Mouse (Mus musculus) limb, embryonic 10.5 days (tissue): ENCODE data around the gene Pds5b. TPM values are rescaled to one million over a fixed set of nuclear protein-coding genes. Genes with fewer than 3 reads are reported as not detected.
"Not testable (repeated sequence)": the region's sequence is repeated elsewhere in the genome, so short reads cannot be mapped to it uniquely, and the experiment has no call there.

Source experiments
- DNase-seq: peaks from one replicate; pipeline ENCODE4 v3.0.0-alpha.2; 2017; ENCODE audit warnings: low spot score
- H3K27ac ChIP-seq: fragments of 300-500 bp; sonication (generic); 2 replicates; pipeline ENCODE4 v1.5.1; 2016; ENCODE audit warnings: mild to moderate bottlenecking
- H3K27me3 ChIP-seq: fragments of 300-500 bp; sonication (generic); 2 replicates; pipeline ENCODE4 v1.6.1; 2016; ENCODE audit warnings: low read depth, mild to moderate bottlenecking; ENCODE audit not compliant: poor library complexity, severe bottlenecking
- H3K36me3 ChIP-seq: fragments of 300-500 bp; sonication (generic); 2 replicates; pipeline ENCODE4 v1.6.1; 2016; ENCODE audit warnings: mild to moderate bottlenecking, moderate library complexity
- H3K4me1 ChIP-seq: fragments of 300-500 bp; sonication (generic); 2 replicates; pipeline ENCODE4 v1.6.1; 2016
- H3K4me3 ChIP-seq: fragments of 300-500 bp; sonication (generic); 2 replicates; pipeline ENCODE4 v1.5.1; 2016; ENCODE audit warnings: mild to moderate bottlenecking, moderate library complexity
- H3K9me3 ChIP-seq: fragments of 300-500 bp; sonication (generic); replicated peaks from 2 replicates; pipeline ENCODE4 v1.6.1; 2016; ENCODE audit warnings: mild to moderate bottlenecking
- WGBS: fragments of 180-500 bp; shearing (Covaris S2); methylation state at CpG from one replicate; pipeline ENCODE4 v1.1.7; 2016; 5-methylcytosine and 5-hydroxymethylcytosine counted together
- polyA plus RNA-seq: library from polyadenylated mRNA; unstranded; fragments of >200 nt; fragmentation: Nextera tagmentation; extraction: Ambion mirVana; gene quantifications from 2 replicates; pipeline ENCODE4 v1.2.1, GENCODE M21; 2016

Gene Pds5b
- polyA plus RNA-seq, 1 experiment from 2014 or later, result 43.0 TPM

DNA sequence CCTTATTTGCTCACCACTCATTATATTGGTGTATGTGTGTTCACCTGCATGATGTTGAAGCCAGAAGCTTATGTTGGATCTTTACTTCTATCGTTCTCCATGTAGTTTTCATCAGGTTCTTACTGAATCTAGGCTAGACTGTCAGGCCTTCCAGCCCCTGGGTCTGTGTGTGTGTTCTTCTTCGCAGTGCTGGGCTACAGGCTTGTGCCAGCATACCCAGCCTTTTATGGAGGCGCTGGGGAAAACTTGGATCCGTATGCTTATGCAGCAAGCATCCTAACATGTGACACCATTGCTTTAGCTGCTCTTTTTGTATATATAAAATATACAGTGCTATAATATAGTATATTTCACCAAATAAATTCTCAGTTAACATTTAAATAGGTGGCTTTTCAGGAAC is 38.0 kb downstream of the Pds5b start:
- H3K4me1 ChIP-seq, result no peaks in the 10 kb centered on the region
- WGBS, result 95% methylated on average over 4 of the region's 4 CpGs
- H3K4me3 ChIP-seq, result no peak overlapping the region
- no peak overlapping the region for H3K27ac ChIP-seq
- no peak for DNase-seq
- no peaks in the 10 kb centered on the region for H3K27me3 ChIP-seq
- H3K36me3 ChIP-seq, result 0 out of 2 replicates have a peak, but pooled peaks cover 9% of the 10 kb centered on the region
- no peaks in the 10 kb centered on the region for H3K9me3 ChIP-seq

DNA sequence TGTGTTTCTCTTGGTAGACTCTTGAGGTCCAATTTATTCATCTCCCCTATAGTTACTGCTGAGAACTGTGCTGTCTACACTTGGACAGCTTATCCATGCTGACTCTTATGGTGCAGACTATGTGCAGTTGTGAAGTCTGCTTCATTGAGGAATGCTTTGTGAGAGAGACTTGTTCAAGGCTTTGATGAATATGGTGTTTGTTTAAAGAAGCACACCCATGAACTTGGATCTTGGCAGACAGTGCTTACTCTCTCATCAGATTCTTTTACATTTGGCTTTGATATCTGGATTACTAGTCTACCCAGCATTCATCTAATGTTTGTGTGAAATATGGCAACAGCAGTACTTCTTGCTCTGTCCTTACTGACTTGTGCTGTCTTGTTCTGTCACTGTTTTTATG is 39.9 kb downstream of the Pds5b start:
- H3K27ac ChIP-seq, result no peak overlapping the region

DNA sequence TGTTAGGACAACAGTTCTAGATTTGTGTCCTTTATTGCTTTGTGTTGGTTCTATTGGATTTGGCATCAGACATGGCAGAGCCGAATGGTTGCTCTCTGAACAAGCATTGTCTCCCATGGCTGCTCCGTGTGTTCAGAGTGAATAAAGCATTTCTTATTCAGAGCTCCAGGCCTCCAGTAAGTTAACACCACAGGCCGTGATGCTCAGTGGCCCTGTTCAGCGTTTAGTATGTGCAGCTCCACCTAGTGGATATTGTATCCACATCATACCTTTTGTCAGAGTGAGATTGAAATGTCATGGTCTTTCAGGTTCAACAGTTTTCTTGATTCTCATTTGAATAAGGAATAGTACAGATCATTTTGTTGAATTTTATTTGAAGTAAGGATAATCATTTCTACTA is 44.2 kb downstream of the Pds5b start:
- H3K4me3 ChIP-seq, result no peak overlapping the region
- 33% methylated on average over 4 of the region's 4 CpGs for WGBS
- peak; percentile 38 for DNase-seq
- H3K4me1 ChIP-seq, result no peaks in the 10 kb centered on the region
- H3K36me3 ChIP-seq, result peaks cover 24% of the 10 kb centered on the region
- no peak overlapping the region for H3K27ac ChIP-seq
- no peaks in the 10 kb centered on the region for H3K9me3 ChIP-seq
- no peaks in the 10 kb centered on the region for H3K27me3 ChIP-seq

More for the DNA sequence above, 39.9 kb downstream of the Pds5b start:
- no peaks in the 10 kb centered on the region for H3K27me3 ChIP-seq
- DNase-seq, result no peak
- H3K36me3 ChIP-seq, result 0 out of 2 replicates have a peak, but pooled peaks cover 9% of the 10 kb centered on the region
- no peaks in the 10 kb centered on the region for H3K9me3 ChIP-seq
- no peaks in the 10 kb centered on the region for H3K4me1 ChIP-seq
- H3K4me3 ChIP-seq, result no peak overlapping the region

DNA sequence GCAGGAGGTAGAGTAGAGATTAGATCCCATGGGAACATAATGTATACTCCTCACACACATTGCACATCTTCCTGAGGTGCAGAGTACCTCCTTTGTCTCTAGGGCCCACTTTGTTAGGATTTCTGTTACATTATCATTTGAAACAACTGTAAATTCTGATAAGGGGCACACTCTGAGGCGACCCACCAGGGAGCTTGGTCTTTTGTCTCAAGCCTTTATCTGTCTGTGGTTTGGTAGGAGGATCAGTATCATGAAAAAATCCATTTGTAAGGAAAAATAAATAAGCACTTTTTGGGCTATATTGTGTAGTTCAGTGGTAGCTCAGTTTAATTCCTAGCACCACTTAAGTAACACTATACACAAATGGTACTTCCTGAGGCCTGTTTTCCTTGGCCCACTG is 51.1 kb downstream of the Pds5b start:
- no peaks in the 10 kb centered on the region for H3K4me1 ChIP-seq
- 78% methylated on average over 1 of the region's 1 CpGs for WGBS
- no peaks in the 10 kb centered on the region for H3K27me3 ChIP-seq
- peaks cover 72% of the 10 kb centered on the region for H3K36me3 ChIP-seq
- DNase-seq, result no peak
- no peak overlapping the region for H3K4me3 ChIP-seq
- H3K27ac ChIP-seq, result no peak overlapping the region
- no peaks in the 10 kb centered on the region for H3K9me3 ChIP-seq

DNA sequence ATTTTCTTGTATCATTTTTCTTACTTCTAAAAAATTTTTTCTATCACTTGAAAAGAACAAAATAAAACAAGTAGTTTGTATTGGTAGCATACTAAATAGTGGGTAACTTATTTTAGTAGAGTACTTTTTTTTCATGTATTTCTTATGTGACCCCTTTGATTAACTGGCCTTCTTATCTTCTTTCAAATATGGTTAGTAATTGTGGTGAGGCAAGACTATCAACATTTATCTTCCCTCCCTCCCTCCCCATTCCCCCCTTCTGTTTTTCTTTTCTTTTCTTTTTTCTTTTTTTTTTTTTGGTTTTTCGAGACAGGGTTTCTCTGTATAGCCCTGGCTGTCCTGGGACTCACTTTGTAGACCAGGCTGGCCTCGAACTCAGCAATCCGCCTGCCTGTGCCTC is 63.5 kb downstream of the Pds5b start:
- peaks cover 63% of the 10 kb centered on the region for H3K36me3 ChIP-seq
- WGBS, result 98% methylated on average over 3 of the region's 3 CpGs
- H3K9me3 ChIP-seq, H3K4me1 ChIP-seq, DNase-seq, H3K27ac ChIP-seq, H3K4me3 ChIP-seq, H3K27me3 ChIP-seq: not testable (repeated sequence)

DNA sequence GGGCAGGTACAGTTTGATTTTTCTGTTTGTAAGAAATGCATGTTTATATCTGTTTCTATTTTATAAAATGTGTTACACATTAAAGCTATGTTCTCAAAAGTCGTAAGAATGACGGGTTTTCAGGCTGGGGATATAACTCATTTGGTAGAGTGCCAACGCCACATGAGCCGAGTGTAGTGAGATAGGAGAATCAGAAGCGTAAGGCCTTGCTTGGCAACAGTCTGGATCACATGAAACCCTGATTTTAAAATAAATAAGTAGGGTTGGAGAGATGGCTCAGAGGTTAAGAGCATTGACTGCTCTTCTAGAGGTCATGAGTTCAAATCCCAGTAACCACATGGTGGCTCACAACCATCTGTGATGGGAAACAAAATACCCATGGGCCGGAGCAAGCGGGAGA is 65.8 kb downstream of the Pds5b start:
- 97% methylated on average over 7 of the region's 7 CpGs for WGBS

DNA sequence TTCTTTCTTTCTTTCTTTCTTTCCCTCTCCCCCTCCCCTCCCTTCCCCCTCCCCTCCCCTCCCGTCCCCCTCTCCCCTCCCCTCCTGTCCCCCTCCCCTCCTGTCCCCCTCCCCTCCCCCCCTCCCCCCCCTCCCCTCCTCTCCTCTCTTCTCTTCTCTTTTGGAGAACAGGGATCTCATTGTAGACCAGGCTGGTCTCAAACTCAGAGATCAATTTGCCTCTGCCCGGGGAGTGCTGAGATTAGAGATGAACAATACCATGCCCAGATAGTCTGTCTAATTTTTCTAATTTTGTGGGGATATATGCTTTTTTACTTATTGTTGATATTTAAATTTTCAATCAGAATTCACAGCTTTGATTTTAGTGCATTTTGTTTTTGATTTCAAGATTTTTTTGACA is 67.1 kb downstream of the Pds5b start:
- peaks cover 56% of the 10 kb centered on the region for H3K36me3 ChIP-seq

More for the DNA sequence above, 65.8 kb downstream of the Pds5b start:
- no peaks in the 10 kb centered on the region for H3K9me3 ChIP-seq
- H3K4me3 ChIP-seq, result no peak overlapping the region
- H3K27me3 ChIP-seq, result no peaks in the 10 kb centered on the region
- DNase-seq, result no peak
- peaks cover 59% of the 10 kb centered on the region for H3K36me3 ChIP-seq
- H3K4me1 ChIP-seq, result no peaks in the 10 kb centered on the region
- no peak overlapping the region for H3K27ac ChIP-seq

DNA sequence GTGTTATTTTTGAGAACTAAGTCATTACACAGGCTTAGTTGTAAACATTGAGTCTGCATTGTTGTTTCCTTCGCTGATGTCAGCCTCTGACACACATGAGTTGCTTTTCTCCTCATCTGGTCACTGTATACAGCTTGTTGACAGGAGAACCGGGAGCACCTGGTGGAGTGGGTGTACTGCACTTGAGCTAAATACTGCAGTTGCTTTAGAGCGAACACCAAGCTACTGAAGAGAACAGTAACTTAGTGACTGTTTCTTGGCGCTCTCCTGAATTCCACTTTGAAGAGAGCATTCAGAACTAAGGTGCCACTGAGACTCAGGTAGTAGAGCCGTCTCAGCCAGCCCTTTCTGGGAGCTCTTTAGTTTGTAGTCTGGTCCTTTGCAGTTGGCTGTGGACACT is 83.1 kb downstream of the Pds5b start:
- Histone ChIP-seq H3K27me3 (no peaks in the 10 kb centered on the region), H3K9me3 (no peaks in the 10 kb centered on the region), H3K27ac (no peak overlapping the region), H3K36me3 (peaks cover 85% of the 10 kb centered on the region), H3K4me1 (no peaks in the 10 kb centered on the region), H3K4me3 (no peak overlapping the region)
- DNase-seq, result no peak
- 92% methylated on average over 5 of the region's 5 CpGs for WGBS

More for the DNA sequence above, 67.1 kb downstream of the Pds5b start:
- Histone ChIP-seq H3K9me3 (no peaks in the 10 kb centered on the region), H3K27me3 (no peaks in the 10 kb centered on the region), H3K4me3 (no peak overlapping the region), H3K4me1 (no peaks in the 10 kb centered on the region), H3K27ac (no peak overlapping the region)
- 91% methylated on average over 1 of the region's 2 CpGs for WGBS
- DNase-seq, result no peak

DNA sequence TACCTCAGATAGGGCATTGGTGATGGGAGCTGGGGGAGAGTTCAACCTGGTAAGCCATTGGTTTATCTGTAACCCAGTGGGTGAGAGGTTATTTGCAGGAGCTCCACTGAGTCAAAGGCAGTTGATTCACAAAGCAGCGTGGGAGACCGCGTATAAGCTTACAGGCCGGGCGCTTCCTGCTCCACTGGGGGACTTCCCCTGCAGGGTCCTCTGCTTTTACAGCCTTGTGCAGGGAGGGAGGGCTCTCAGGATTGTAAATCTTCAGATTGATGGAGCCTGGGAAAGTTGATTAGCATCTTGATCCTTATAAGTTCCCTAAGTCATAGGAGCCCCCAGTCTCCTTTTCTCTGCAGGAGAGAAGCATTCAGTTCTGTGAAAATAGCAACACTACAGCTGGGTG is 98.9 kb downstream of the Pds5b start:
- DNase-seq, result no peak
- Histone ChIP-seq H3K27ac (no peak overlapping the region), H3K9me3 (no peaks in the 10 kb centered on the region), H3K27me3 (no peaks in the 10 kb centered on the region), H3K36me3 (peaks cover 50% of the 10 kb centered on the region), H3K4me3 (no peak overlapping the region), H3K4me1 (peaks cover 19% of the 10 kb centered on the region)
- 9% methylated on average over 5 of the region's 5 CpGs for WGBS

DNA sequence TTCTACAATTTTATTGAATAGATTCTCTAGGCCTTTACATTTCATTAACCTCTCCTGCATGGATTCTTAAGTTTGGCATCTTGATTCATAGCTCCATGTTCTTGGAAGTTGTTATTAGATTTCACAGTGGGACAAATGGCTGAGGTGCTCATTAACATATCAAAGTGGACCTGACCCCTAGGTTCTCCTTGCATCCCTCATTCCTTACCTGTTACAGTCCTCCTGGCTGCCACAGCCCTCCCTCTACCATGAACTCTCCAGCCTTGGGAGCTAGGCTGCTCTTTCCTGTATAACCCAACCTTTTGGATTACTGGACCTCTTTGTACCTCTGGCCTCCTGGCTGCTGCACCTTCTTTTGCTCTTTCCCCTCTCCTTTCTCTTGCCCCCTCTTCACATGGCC is 99.5 kb downstream of the Pds5b start:
- H3K4me3 ChIP-seq, result no peak overlapping the region
- no peak overlapping the region for H3K27ac ChIP-seq

DNA sequence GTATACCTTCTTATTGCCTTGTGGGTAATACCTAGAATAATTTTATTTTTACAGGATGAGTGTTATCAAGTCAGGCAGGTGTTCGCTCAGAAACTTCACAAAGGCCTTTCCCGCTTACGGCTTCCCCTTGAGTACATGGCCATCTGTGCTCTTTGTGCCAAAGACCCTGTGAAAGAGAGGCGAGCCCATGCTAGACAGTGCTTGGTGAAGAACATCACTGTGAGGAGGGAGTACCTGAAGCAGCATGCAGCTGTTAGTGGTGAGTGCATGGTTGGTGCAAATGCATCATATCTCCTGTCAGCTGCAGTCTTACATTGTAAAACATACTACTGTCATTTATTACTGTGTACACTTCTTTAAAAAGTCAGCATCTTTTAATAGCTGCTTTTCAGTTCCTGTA is 114.7 kb downstream of the Pds5b start:
- 95% methylated on average over 4 of the region's 4 CpGs for WGBS
- Histone ChIP-seq H3K4me1 (no peaks in the 10 kb centered on the region), H3K4me3 (no peak overlapping the region), H3K27me3 (no peaks in the 10 kb centered on the region), H3K27ac (no peak overlapping the region), H3K9me3 (no peaks in the 10 kb centered on the region), H3K36me3 (peaks cover 88% of the 10 kb centered on the region)
- DNase-seq, result no peak

More for the DNA sequence above, 99.5 kb downstream of the Pds5b start:
- Histone ChIP-seq H3K9me3 (no peaks in the 10 kb centered on the region), H3K4me1 (peaks cover 19% of the 10 kb centered on the region), H3K27me3 (no peaks in the 10 kb centered on the region), H3K36me3 (peaks cover 50% of the 10 kb centered on the region)
- no peak for DNase-seq

DNA sequence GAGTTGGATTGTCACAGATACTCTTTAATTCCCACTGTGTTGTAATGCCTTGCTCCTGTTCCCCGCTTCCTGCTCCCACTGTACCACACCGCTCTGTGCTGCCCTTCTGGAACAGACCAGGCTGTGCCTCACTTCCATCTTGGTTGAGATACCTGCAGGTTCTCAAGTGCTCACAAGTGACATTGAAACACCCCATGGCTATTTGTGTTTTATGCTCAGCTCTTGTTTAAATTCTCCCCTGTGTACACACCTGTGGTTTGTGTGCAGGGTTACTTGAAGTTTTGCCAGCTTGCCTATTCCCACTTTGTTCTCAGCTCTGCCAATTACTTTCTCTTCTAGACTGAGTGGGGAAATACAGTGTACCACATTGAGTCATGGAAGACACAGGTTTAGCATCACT is 115.5 kb downstream of the Pds5b start:
- peaks cover 86% of the 10 kb centered on the region for H3K36me3 ChIP-seq
- no peak overlapping the region for H3K4me3 ChIP-seq
- 94% methylated on average over 2 of the region's 2 CpGs for WGBS
- no peak for DNase-seq
- no peak overlapping the region for H3K27ac ChIP-seq
- no peaks in the 10 kb centered on the region for H3K27me3 ChIP-seq
- H3K4me1 ChIP-seq, result no peaks in the 10 kb centered on the region
- H3K9me3 ChIP-seq, result no peaks in the 10 kb centered on the region

DNA sequence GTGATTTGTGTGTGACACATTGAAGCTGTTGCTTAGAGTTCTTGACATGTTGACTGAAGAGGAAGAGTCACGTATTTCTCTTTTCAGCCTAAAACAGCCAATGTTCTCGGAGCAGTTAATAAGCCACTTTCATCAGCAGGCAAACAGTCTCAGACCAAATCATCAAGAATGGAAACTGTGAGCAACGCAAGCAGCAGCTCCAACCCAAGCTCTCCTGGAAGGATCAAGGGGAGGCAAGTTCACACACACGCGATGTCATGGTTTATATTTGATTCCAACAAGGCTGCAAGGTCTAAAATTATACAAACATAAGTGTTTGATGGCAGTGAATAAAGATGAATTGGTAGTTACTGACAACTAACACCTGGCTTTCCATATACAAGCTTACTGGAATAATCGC is 120.6 kb downstream of the Pds5b start:
- Histone ChIP-seq H3K27me3 (no peaks in the 10 kb centered on the region), H3K4me3 (no peak overlapping the region), H3K4me1 (no peaks in the 10 kb centered on the region), H3K36me3 (peaks cover 87% of the 10 kb centered on the region), H3K27ac (no peak overlapping the region), H3K9me3 (no peaks in the 10 kb centered on the region)
- 96% methylated on average over 6 of the region's 6 CpGs for WGBS
- no peak for DNase-seq

DNA sequence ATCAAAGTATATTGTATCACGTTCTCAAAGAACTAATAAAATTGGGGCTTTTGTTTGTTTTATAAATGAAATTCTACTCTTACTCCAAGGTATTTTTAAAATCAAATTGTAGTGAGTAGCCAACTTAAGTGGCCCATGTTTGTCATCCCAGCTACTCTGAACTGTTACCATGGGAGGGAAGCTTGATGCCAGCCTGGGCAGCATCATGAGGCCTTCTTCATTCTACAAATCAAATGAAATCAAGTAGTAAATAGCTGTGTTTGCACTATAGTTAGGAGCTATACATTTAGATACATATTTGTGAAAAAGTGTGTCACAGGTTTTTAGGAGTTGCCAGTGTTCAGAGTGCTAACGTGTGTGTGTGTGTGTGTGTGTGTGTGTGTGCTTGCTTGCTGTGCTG is 126.5 kb downstream of the Pds5b start:
- H3K4me3 ChIP-seq, result no peak overlapping the region
- WGBS, result 89% methylated on average over 2 of the region's 2 CpGs
- H3K9me3 ChIP-seq, result no peaks in the 10 kb centered on the region
- no peak overlapping the region for H3K27ac ChIP-seq
- no peaks in the 10 kb centered on the region for H3K27me3 ChIP-seq
- peaks cover 86% of the 10 kb centered on the region for H3K36me3 ChIP-seq
- no peak for DNase-seq
- H3K4me1 ChIP-seq, result no peaks in the 10 kb centered on the region
